Mouse (Mus musculus) spleen, embryonic (tissue): ENCODE results near the gene Myh15.
"Not testable (repeated sequence)": the region's sequence is repeated elsewhere in the genome, so short reads cannot be mapped to it uniquely, and the experiment has no call there.

Source experiments
- CTCF ChIA-PET: fragments of 350-600 bp; sonication (Branson Sonifier 250); formaldehyde crosslinking; loops from one replicate; lab custom pipeline; 2022; lab: Charles Lee

Myh15 gene

DNA sequence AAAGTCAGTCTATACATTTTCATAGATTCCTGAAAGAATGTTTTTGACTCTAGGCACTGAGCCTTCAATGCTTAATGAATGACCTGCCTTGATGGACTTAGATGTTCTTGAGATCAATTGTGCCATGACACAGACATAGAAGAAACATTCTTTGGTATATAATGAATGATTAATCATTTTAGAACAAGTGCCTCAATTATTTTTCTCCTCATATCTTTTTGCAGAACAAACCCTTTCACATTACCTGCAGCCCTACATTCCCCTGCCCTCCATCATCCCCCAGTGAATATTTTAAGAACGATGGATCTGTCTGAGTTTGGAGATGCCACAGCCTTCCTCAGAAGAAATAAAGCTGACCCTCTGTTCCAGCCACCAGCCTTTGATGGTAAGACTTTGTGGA is at the start of gene Myh15:
TSS of gene Myh15 (plus strand) at position 301 of the 400 bp plus-strand sequence.
- CTCF ChIA-PET: no interaction called here

DNA sequence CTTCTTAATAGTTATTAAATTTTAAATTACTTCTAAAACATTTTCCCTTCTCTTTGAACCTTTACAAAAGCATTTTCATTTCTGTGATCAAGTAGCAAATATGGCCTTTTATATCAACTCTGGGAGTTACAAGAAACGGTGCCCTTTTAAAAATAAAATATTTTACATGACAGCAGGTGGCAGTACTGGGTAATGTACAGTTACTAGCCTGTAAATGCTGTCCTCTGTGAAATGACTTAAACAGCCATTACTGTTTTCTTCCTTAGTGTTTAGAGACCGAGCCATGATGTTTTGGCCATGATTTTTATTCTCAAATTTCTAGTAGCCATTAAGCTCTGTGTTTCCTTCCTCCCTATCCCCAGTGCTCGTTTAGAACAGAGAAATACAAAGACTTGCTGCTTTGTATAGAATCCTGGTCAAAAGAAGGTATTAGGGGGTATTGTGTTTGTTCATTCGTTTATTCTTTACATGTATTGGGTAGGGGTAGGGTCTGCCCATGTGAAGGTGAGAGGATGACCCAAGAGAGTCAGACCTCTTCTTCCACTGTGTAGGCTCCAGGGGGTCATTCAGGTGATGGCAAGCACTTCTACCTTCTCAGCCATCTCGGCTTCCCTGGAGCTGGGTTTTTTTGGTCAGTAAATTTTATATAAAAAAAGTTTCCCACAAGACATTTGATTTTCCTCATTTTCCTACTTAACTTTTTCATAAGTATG is 40.5 kb upstream of the Myh15 start:
- CTCF ChIA-PET: interaction anchor here (0.5 kb wide), 1 partner anchor 1713 kb away, joined by 3 read pairs; no protein-coding TSS in a partner anchor

DNA sequence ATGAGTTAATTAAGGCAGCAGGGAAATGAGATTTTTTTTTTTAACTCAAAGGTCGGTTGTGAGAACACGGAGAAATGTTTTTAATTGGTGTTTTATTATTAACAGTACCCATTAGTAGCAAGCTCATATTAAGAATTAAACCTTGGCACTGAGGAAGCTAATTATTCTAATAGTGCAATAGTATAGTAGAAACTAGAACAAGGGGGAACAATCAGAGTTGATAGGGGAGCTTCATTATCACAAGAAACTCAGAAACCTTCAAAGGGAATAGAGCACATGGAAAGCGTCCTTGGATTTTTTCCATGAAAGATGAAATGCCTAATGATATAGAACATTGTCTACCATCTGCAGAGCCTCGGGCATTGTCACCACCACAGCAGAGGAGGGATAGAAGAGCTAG is 21.4 kb upstream of the Myh15 start:
- CTCF ChIA-PET: no interaction called here

DNA sequence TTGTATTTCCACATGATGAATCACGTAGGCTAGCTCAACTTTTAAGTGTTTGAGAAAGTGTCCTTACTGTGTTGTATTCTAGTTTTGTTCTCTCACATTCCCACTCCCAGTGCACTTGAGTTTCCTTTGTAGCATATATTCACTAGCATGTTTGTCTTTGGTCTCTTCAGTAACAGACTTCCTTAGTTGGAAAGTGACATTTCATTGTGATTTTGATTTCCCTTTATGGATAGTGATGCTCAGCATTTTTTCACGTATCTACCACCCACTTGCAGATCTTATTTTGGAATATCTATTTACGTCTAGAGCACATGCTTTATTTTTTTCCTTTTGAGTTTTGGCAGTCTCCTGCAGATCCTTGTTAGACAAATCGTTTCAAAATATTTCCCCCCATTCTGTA is 19.5 kb upstream of the Myh15 start:
- CTCF ChIA-PET: no interaction called here

DNA sequence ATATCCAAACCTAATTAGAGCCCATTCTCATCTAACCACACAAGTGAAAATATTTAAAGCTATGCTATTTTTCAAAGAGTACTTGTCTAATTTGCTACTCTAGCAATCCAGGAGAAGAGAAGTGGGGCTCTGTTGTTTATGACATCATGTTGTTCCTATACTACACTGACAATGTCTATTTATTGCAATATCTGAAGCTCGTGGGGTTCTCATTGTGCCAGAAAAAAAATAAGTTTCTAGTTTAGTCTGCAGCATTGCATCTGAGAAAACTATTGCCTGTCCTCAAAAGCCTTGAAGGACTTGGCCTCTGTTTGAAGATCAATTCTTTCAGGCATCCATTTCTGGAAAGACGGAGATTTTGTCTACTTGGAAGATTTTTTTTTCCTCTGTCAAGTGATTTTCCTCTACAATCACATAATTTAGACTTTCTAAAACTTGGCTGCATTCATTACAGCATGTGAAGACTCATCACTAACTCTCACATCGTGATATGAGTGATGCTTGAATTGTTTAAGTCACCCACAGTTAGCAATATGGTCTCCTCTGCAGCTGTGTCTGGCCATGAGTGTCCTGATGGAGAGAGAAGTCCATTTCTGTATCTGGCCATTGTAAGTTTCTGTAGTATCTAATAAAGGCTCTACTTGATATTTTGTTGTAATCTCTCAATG is 16.6 kb upstream of the Myh15 start:
- CTCF ChIA-PET: no interaction called here

DNA sequence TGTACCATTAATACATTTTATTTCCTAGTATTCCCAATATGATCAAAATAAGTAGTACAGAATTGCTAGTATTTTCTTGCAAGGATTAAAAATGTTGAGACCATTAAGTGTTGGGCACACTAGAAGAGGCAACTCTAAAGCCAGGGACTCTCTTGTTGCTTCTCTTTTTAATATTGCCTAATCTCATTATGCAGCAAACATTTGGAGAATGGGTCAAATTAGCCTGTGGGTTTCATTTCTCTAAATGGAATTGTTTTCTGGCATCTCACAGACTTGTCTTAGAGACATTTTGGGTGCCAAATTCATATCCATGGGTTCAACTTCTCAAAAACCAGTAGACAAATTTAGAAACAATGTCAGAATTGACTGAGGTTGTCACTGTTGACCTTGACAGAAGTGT is 8.1 kb upstream of the Myh15 start:
- CTCF ChIA-PET: no interaction called here

DNA sequence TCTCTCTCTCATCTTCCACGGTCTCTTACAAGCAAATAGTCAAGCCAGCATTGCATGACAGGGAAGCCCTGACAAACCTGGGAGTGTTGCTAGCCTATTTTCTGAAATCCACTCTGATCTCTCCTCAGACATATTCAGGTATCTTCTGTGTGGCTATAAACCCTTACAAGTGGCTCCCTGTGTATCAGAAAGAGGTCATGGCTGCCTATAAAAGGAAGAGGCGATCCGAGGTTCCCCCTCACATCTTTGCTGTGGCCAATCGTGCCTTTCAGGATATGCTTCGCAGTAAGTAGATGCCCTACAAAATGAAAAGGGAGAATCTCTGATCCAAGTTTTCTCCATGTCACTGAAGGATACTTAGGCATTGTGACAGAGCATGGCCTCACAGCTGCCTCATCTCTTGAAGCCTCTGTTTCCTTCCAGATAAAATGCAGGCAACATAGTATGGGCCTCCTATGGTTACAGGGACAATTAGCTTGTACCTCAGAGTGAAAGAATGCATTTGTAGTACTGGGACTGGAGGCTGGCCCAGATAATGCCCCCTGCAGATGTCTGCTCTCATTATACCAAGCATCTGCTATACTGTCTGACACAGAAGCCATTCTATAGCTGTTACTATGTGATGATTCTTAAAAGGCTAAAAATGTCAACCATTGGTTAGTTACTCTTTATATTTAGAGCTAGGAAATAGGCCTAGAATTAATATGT is 12.1 kb downstream of the Myh15 start:
- CTCF ChIA-PET: no interaction called here

DNA sequence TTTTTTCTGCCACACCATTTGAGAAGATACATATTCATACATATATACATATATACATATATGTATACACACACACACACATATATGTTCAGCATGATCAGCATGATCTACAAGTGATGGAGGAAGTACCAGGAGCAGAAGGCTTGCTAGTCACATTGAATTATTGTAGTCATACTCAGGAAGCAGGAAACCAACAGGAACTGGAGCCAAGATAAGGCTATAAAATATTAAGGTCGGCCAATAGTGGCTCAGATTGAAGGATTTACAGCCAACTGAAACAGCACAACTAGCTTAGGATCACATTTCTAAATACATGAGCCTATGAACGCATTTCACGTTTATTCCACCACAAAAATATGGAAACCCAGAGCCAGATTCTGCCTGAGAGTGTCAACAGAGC is 14.0 kb downstream of the Myh15 start:
- CTCF ChIA-PET: no interaction called here

DNA sequence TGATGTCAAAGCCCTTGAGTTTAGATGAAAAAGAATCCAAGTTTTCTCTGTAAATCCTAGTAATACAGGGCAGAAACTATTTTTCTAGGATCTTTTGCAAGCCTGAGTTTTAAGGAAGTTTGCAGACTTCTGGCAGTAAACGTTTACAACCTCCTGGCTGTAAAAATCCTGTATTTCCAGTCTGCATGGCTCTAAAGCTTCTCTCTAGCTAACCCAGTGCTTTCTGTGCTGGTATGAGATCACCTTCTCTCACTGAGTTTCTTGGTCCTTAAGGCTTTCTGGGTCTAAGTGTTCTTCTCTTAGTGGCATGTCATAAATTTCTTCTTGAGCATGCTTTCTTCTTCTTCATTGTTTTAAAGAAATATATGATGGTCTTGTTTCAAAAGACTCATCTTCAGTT is 70.7 kb downstream of the Myh15 start:
- CTCF ChIA-PET: no interaction called here

DNA sequence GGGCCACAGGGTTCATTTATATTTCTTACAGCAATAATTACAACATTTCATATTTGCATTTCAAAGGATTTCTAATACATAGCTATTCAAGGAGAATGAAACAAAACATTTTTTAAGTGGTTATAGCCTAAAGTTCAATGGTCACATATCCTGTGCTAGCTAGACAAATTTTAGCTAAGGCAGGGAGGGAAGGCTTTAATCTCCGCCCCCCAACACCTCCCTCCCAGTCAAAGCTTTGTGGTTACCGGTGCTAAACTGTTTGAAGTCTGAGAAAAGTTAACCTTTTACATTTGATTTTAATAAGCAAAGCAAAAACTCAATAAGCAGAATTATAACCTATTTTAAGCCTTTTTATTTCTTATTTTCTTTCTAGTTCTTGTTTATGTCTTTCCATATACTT is 98.9 kb downstream of the Myh15 start:
- CTCF ChIA-PET: no interaction called here

DNA sequence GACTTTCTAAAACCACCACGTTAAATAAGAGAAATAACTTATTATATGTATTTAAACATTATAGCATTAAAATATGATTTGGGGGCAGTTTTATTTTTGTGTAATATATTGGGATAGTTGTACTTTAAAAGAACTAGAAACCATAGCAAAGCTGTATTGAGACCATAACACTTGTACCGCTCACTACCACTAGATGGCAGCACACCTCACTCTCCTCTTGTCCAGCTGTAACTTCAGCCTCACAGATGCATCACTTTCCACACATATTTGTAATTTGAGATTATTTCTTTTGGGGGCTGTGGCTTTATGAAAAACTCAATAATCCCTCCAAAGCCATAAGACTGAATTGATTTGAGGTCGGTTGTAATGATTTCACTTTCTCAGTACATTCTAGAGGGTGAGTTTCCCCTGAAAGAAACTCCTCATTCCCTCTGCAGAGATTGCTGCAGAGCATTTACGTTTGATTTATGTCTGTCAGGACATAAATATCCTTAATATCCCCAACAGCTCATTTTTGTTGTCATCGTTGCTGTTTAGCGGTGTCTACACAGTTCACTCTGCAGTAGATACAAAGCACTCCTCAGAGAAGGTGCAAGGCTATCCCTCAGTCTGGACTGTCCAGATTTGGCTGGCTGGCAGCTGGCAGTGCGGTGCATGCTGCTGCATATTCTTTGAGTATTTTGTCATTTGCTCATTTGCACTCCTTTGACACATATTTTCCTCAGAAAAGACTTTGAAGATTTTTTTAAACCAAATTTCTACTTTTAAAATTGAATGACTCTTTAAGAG is 107.3 kb downstream of the Myh15 start:
- CTCF ChIA-PET: interaction anchor here (0.6 kb wide), 1 partner anchor 168 kb away, joined by 7 read pairs; no protein-coding TSS in a partner anchor

DNA sequence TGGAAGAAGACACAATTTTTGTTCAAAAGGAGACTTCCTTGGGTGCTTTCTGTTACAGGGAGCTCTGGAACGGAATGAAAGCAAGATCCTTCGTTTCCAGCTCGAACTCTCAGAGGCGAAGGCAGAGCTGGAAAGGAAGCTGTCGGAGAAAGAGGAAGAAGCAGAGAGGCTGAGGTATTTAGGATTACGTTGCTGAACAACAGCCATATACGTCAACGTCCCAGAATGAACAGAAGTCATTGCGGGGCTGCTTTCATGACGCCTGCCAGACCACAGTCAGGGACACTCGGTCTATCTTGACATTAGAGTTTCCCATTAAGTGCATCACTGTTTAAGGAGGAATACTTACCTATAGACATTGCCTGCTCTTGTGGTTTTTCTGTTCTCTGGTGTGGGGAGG is 108.4 kb downstream of the Myh15 start:
- CTCF ChIA-PET: no interaction called here

DNA sequence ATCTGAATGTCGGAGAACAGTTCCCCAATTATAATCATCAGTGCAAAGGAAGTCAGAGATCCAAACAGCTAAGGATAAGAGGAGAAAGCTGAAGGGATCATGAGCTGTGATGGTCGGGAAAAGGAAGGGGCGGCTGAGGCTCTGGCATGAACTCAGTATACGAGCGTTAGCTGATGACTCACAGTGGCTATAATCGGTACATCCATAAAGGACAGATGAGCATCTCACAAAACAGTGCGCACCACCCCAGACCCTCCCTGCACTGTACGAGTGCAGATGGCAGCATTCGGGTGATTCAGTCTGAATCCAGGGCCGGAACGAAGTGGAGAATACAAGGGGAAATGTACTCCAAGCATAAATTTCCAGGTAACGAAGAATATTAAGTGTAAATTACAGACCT is 110.0 kb downstream of the Myh15 start:
- CTCF ChIA-PET: no interaction called here

DNA sequence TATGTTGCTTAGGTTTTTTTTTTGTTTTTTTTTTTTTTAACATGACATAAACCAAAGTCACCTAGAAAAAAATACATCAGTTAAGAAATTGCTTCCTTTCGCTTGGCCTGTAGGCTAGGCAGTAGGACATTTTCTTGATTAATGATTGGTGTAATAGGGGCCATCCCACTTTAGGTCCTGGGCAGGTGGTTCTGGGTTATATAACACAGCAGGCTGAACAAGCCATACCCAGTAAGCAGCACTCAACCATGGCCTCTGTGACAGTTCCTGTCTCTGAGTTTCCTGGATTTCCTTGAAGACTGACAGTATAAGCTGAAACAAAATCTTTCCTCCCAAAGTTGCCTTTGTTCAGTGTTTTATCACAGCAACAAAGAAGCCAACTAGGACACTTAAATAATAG is 117.8 kb downstream of the Myh15 start:
- CTCF ChIA-PET: no interaction called here

DNA sequence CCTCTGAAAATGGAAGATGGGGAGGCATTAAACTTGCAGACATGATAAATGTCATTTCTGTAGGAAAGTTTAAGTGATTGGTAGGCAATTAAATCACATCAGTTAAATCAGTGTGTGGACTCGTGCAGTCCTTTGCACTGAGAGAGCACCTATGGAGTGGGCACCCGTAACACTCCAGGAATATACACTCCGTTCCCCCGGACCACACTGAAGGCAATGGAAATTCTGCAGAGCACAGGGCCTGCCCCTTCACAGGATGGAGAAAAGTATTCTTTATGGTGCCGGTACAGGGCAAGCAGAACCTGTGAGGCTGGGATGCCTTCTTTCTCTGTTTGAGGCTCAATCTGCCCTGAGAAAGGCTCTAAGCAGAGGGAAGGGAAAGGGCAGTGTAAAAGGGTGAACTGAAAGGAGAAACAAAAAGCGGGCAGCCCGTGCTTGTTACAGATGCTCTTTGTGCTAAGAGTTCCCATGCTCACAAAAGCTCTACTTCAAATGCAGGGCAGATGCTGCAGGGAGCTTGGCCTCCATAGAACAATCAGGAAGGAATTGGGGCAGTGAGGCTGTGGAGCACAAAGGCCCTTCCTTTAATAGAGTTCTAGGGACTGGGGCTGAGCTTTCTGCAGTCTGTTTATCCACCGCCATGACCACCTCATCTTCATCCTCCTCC is 118.6 kb downstream of the Myh15 start:
- CTCF ChIA-PET: no interaction called here

DNA sequence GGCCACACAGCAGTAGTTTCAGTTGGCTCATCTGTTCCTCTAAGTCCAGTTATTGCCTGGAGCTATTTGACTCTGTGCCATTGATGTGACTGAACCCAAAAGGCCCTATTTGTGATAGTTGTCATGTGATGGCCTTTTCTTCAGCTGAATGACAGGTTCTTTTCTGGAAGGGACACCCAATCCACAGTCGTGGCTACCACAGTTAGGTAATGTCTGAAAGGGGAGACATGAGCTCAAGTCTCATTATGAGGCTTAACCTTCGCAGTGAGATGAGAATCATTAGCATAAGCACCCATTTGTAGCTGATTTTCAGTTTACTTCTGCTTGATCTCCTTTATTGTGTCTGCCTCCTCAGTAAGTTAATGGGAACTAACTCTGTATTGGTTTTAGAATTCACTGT is 136.2 kb downstream of the Myh15 start:
- CTCF ChIA-PET: no interaction called here

DNA sequence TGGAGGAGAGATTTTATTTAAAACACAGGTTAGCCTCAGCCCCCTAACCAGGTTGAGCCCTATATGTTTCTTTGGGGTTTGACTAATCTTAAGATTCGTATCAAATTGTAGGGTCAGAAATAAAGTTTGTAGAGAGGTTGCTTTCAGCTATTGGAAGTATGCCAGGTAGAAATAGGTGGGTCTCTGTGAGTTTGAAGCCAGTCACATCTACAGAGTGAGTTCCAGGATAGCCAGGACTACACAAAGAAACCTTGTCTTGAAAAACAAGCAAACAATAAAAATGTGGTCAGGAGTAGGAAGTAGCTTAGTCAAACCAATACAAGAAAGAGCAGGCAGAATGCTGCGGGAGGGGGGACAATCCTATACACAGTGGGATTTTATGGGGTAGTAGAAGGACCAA is 136.7 kb downstream of the Myh15 start:
- CTCF ChIA-PET: no interaction called here

DNA sequence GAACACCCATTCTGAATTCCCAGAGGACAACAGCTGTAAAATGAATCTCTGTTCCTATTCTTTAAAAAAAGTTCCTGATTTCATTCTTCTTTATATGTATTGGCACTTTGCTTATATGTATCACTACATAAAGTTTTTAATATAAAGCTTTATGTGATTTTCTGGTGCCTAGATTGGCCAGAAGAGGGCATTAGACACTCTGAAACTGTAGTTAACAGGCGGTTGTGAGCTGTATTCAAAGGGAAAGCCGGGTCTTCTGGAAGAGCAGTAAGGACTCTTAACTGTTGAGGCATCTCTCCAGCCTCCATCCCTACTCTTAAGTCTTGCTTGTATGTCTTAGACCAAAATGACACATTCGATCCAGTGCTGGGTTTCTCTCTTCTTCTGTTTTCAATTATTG is 139.0 kb downstream of the Myh15 start:
- CTCF ChIA-PET: no interaction called here

DNA sequence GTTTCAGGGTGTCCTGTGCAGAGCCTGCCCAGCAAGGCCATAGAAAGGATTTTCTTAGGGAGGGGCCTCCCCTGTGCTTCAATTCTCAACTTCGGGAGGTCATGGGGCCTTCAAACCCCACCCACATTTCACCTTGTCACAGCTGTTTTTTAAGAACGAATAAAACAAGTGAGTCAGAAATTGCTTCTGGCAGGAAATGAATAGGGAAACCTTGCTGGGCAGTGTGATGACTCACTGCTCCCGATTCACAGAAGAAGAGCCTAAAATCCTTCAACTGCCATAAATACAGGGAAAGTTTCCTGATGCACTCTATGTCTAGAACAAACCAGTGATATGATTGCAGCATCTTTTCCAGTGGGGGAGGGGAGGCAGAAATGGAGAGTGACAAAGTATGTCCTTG is 140.7 kb downstream of the Myh15 start:
- CTCF ChIA-PET: no interaction called here

DNA sequence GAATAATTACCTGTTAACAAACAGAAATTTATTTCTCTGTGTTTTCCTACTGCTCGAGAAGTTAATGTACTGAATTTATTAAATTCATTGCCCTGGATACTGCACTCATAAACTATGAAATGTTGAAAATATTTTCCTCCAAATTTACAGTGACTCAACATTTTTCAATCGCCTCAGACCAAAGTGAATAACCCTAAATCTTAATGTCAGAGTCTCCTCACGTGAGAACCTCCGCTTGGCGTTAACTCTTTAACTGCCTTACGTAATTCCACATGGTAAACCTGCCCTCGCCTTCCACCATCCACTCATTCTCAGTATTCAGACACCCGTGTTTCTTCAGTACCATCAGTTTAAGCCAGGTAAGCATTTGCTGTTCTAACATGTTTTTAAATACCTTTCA is 166.4 kb downstream of the Myh15 start:
- CTCF ChIA-PET: no interaction called here

DNA sequence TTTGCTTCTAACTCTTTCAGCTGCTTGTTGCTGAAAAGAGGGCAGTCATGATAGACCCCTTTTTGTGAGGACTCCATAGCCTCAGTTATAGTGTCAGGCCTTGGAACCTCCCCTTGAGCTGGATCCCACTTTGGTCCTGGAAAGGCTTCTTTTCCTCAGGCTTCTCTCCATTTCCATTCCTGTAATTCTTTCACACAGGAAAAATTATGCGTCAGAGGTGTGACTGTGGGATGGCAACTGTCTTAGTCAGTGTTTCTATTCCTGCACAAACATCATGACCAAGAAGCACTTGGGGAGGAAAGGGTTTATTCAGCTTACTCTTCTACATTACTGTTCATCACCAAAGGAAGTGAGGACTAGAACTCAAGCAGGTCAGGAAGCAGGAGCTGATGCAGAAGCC is 186.2 kb downstream of the Myh15 start:
- CTCF ChIA-PET: not testable (repeated sequence)
